Mouse (Mus musculus) intestine, postnatal 0 days (tissue): ENCODE measurements around the gene Defb11. TPM values are rescaled to one million over a fixed set of nuclear protein-coding genes. Genes with fewer than 3 reads are reported as not detected.
"Not testable (repeated sequence)": the region's sequence is repeated elsewhere in the genome, so short reads cannot be mapped to it uniquely, and the experiment has no call there.

Source experiments
- ATAC-seq: fragments of 200-750 bp; cut with Nextera tagmentation; 2 replicates; pipeline ENCODE4 v1.8.0; 2017; ENCODE audit warnings: mild to moderate bottlenecking, moderate TSS enrichment, moderate library complexity
- H3K27ac ChIP-seq: fragments of 300-500 bp; sonication (generic); 2 replicates; pipeline ENCODE4 v1.5.1; 2014; ENCODE audit warnings: mild to moderate bottlenecking, low read depth, low read length, moderate library complexity
- H3K27me3 ChIP-seq: fragments of 300-500 bp; sonication (generic); replicated peaks from 2 replicates; pipeline ENCODE4 v1.6.1; 2014; ENCODE audit warnings: low read length, mixed read lengths; ENCODE audit not compliant: control insufficient read depth, insufficient read depth
- H3K36me3 ChIP-seq: fragments of 300-500 bp; sonication (generic); 2 replicates; pipeline ENCODE4 v1.6.1; 2014; ENCODE audit warnings: mild to moderate bottlenecking, moderate library complexity; ENCODE audit not compliant: control insufficient read depth, insufficient read depth
- H3K4me1 ChIP-seq: fragments of 300-500 bp; sonication (generic); replicated peaks from 2 replicates; pipeline ENCODE4 v1.6.1; 2014; ENCODE audit warnings: antibody characterized with exemption, low read length, mixed read lengths; ENCODE audit not compliant: control insufficient read depth, insufficient read depth
- H3K4me2 ChIP-seq: fragments of 300-500 bp; sonication (generic); replicated peaks from 2 replicates; pipeline ENCODE4 v1.6.1; 2014; ENCODE audit warnings: low read depth, mild to moderate bottlenecking, moderate library complexity
- H3K4me3 ChIP-seq: fragments of 300-500 bp; sonication (generic); 2 replicates; pipeline ENCODE4 v1.5.1; 2014; ENCODE audit warnings: low read depth, low read length
- H3K9ac ChIP-seq: fragments of 300-500 bp; sonication (generic); 2 replicates; pipeline ENCODE4 v1.6.1; 2014; ENCODE audit warnings: mild to moderate bottlenecking, low read depth, low read length
- H3K9me3 ChIP-seq: fragments of 300-500 bp; sonication (generic); 2 replicates; pipeline ENCODE4 v1.6.1; 2016; ENCODE audit warnings: mixed run types; ENCODE audit not compliant: control insufficient read depth
- CTCF ChIP-seq: sonication (generic); IDR thresholded peaks from 2 replicates; pipeline ENCODE4 v1.5.1; 2016; ENCODE audit warnings: low read depth, mild to moderate bottlenecking, control low read depth, antibody characterized with exemption, moderate library complexity
- WGBS: fragments of 180-500 bp; shearing (Covaris S2); extraction: QIAGEN DNeasy Blood & Tissue Kit; methylation state at CpG from one replicate; pipeline ENCODE4 v1.1.7; 2014; 5-methylcytosine and 5-hydroxymethylcytosine counted together
- polyA plus RNA-seq: library from polyadenylated mRNA; unstranded; fragments of >200 nt; fragmentation: Nextera tagmentation; extraction: Ambion mirVana; gene quantifications from 2 replicates; pipeline ENCODE4 v1.2.1, GENCODE M21; 2015

Defb11 gene
- not detected in 2 replicates for polyA plus RNA-seq

GRCm38 (mm10) chr8:21906290-21906689 is at the start of gene Defb11:
TSS of gene Defb11 (minus strand) at chr8:21906412.
- not testable (repeated sequence) for H3K9me3 ChIP-seq, H3K4me1 ChIP-seq, ATAC-seq, H3K27me3 ChIP-seq, H3K27ac ChIP-seq, H3K9ac ChIP-seq, H3K4me3 ChIP-seq, H3K4me2 ChIP-seq, H3K36me3 ChIP-seq

GRCm38 (mm10) chr8:21955321-21955720 is 49.1 kb upstream of the Defb11 start:
- TF ChIP-seq CTCF = peak; percentile 82
- H3K36me3 ChIP-seq = no peaks in the 10 kb centered on the region

GRCm38 (mm10) chr8:21947311-21948017 is 41.3 kb upstream of the Defb11 start:
- no peaks in the 10 kb centered on the region for H3K36me3 ChIP-seq
- H3K27ac ChIP-seq = no peak overlapping the region
- no peak for ATAC-seq
- H3K9ac ChIP-seq = no peak overlapping the region
- no peaks in the 10 kb centered on the region for H3K27me3 ChIP-seq
- 58% methylated on average over 9 of the region's 9 CpGs for WGBS
- no peaks in the 10 kb centered on the region for H3K4me1 ChIP-seq
- no peaks in the 10 kb centered on the region for H3K9me3 ChIP-seq
- no peak overlapping the region for H3K4me2 ChIP-seq
- TF ChIP-seq CTCF = no peak
- H3K4me3 ChIP-seq = no peak overlapping the region

More at GRCm38 (mm10) chr8:21955321-21955720, 49.1 kb upstream of the Defb11 start:
- Histone ChIP-seq H3K4me1 (no peaks in the 10 kb centered on the region), H3K4me3 (no peak overlapping the region), H3K27ac (no peak overlapping the region), H3K27me3 (no peaks in the 10 kb centered on the region), H3K4me2 (no peak overlapping the region), H3K9me3 (no peaks in the 10 kb centered on the region), H3K9ac (no peak overlapping the region)
- ATAC-seq = no peak
- WGBS = 5% methylated on average over 9 of the region's 9 CpGs

GRCm38 (mm10) chr8:21946462-21946861 is 40.2 kb upstream of the Defb11 start, which contains the start of gene Defb13:
TSS of gene Defb13 (plus strand) at chr8:21946762.
- Histone ChIP-seq H3K9ac (no peak within 1 kb of the TSS), H3K4me1 (no peaks in the 10 kb centered on the region), H3K27ac (no peak within 1 kb of the TSS), H3K27me3 (no peaks in the 10 kb centered on the region), H3K9me3 (no peaks in the 10 kb centered on the region), H3K4me3 (no peak within 1 kb of the TSS), H3K4me2 (no peak within 1 kb of the TSS), H3K36me3 (no peaks in the 10 kb centered on the region)
- TF ChIP-seq CTCF = no peak
- ATAC-seq = no peak
- WGBS = 91% methylated on average over 6 of the region's 6 CpGs

- not testable (repeated sequence) for H3K27ac ChIP-seq, H3K4me2 ChIP-seq, H3K9ac ChIP-seq, H3K9me3 ChIP-seq, H3K4me3 ChIP-seq, H3K36me3 ChIP-seq, H3K4me1 ChIP-seq, H3K27me3 ChIP-seq, ATAC-seq
- 85% methylated on average over 4 of the region's 4 CpGs for WGBS
Observed at GRCm38 (mm10) chr8:21938052-21938451, 31.8 kb upstream of the Defb11 start, which contains the start of gene Defb35. TSS of gene Defb35 (plus strand) at chr8:21938352.

GRCm38 (mm10) chr8:21932610-21933009 is 26.4 kb upstream of the Defb11 start, which contains the start of gene Defb15:
TSS of gene Defb15 (minus strand) at chr8:21932710.
- TF ChIP-seq CTCF = no peak
- no peak within 1 kb of the TSS for H3K4me2 ChIP-seq
- no peak within 1 kb of the TSS for H3K4me3 ChIP-seq
- no peak within 1 kb of the TSS for H3K27ac ChIP-seq
- WGBS = 91% methylated on average over 6 of the region's 6 CpGs
- H3K9me3 ChIP-seq = no peaks in the 10 kb centered on the region
- H3K4me1 ChIP-seq = no peaks in the 10 kb centered on the region
- no peaks in the 10 kb centered on the region for H3K36me3 ChIP-seq
- ATAC-seq = no peak
- H3K9ac ChIP-seq = no peak within 1 kb of the TSS
- H3K27me3 ChIP-seq = no peaks in the 10 kb centered on the region

GRCm38 (mm10) chr8:21930754-21931153 is 24.5 kb upstream of the Defb11 start:
- ATAC-seq, H3K9me3 ChIP-seq, H3K4me3 ChIP-seq, H3K27me3 ChIP-seq, H3K4me1 ChIP-seq, H3K9ac ChIP-seq, H3K27ac ChIP-seq, H3K4me2 ChIP-seq, H3K36me3 ChIP-seq: not testable (repeated sequence)
- WGBS = 85% methylated on average over 3 of the region's 3 CpGs
